Mouse (Mus musculus): Measurements from ENCODE around the gene Wdr46. TPM values are rescaled to one million over a fixed set of nuclear protein-coding genes. Genes with fewer than 3 reads are reported as not detected.
A peak's percentile ranks its signal among the peaks of the same experiment; 100 is the strongest.
"Not testable (repeated sequence)": the region's sequence is repeated elsewhere in the genome, so short reads cannot be mapped to it uniquely, and the experiment has no call there.

Wdr46 gene
- polyA plus RNA-seq (2015; fragmentation: Nextera tagmentation; extraction: Ambion mirVana), result 20.6 and 25.5 TPM in 2 replicates

GRCm38 (mm10) chr17:33940206-33940805 lies at the start of gene Wdr46, which contains the start of gene Pfdn6:
Gene Wdr46, plus strand, starts transcription at chr17:33940660.
Gene Pfdn6, minus strand, starts transcription at chr17:33940343.
- peak; percentile 92 for DNase-seq (ENCODE audit: low spot score)

DNA sequence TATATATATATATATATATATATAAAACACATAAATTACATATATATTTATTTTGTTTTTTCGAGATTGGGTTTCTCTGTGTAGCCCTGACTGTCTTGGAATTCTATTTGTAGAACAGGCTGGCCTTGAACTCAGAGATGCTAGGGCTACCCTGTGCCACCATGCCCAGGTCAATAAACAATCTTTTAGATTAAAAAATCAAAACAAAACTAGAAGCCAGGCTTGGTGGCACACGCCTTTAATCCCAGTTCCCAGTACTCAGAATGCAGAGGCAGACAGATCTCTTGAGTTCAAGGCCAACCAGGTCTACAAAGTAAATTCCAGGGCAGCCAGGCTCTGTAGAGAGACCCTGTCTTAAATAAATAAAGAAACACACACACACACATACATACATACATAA lies 49.1 kb upstream of the Wdr46 start:
- DNase-seq (ENCODE audit: low spot score), result no peak

- DNase-seq (ENCODE audit: low spot score), result not testable (repeated sequence)
Measured at GRCm38 (mm10) chr17:33891892-33892291, 48.6 kb upstream of the Wdr46 start.

DNA sequence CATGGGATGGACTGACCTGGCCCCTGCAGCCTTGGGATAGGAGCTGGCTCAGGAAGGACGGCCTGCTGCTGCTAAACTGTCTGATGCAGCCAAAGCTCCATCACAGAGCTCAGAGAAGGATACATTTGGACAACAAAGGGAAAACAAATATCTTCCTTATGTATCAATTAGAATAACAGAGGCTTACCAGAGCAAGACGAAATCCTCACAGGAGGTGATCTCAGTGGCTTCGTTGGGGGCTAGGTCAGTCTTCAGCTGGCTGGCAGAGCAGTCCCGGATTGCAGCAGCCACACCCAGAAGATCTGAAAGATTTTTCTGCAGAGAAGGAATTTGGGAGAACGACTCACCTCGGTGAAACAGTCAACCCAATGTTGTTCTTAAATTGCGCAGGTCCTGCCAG lies 48.0 kb upstream of the Wdr46 start:
- no peak for DNase-seq (ENCODE audit: low spot score)

DNA sequence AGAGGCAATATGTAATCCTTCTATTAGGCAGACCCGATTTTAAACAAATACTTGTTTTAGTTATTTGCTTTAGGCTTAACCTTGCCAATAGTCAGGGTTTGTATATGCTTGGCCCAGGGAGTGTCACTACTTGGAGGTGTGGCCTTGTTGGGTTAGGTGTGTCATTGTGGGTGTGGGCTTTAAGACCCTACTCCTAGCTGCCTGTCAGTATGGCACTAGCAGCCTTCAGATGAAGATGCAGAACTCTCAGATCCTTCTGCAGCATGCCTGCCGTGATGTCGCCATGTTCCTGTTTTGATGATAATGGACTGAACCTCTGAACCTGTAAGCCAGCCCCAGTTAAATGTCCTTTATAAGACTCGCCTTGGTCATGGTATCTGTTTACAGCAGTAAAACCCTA lies 47.4 kb upstream of the Wdr46 start:
- DNase-seq (ENCODE audit: low spot score), result not testable (repeated sequence)

- peak; percentile 73 for DNase-seq (ENCODE audit: low spot score)
Measured at GRCm38 (mm10) chr17:33897114-33897794, 43.2 kb upstream of the Wdr46 start.

- not testable (repeated sequence) for DNase-seq (ENCODE audit: low spot score)
Measured at GRCm38 (mm10) chr17:33898193-33898592, 42.3 kb upstream of the Wdr46 start.

DNA sequence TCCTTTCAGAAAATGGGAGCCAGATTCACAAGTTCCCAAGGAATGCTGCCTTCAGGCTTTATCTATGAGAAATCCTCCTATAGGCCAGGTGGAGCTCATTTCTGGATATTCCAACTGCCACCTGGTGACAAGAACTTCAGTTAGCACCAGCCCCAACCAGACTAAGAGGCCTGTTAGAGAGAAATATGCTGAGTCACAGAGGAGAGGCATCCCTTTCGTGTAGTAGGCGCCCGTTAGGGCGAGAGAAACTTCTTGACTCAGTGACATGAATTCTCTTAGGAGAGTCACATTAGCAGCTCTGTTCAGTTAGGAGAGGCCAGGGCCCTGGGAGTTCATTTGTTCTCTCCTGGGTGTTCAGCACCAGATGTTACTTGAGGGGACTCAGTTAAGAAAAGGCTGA lies 40.8 kb upstream of the Wdr46 start:
- no peak for DNase-seq (ENCODE audit: low spot score)

- DNase-seq (ENCODE audit: low spot score), result no peak
Measured at GRCm38 (mm10) chr17:33900281-33900988, 40.0 kb upstream of the Wdr46 start.

GRCm38 (mm10) chr17:33900989-33901314 lies 39.5 kb upstream of the Wdr46 start:
- DNase-seq (ENCODE audit: low spot score), result no peak

GRCm38 (mm10) chr17:33901653-33902052 lies 38.8 kb upstream of the Wdr46 start:
- DNase-seq (ENCODE audit: low spot score), result no peak

DNA sequence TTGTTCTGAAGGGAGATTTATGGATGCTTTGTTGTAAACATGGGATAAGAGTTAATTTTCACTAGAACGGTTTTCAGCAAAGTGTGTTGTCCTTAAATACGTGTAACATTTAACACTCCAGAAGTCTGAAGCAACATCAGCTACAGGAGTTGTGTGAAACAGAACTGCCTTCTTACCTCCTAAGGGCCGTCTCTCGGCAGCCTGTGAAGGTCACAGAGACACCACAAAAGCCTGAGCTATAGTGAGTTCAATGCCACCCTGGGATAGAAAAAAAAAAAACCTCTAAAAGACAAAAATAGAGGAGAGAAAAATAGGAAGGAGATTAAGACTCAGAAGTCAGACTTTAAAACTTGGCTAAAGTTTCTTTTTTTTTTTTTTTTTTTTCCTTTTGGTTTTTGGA lies 38.4 kb upstream of the Wdr46 start:
- DNase-seq (ENCODE audit: low spot score), result no peak

DNA sequence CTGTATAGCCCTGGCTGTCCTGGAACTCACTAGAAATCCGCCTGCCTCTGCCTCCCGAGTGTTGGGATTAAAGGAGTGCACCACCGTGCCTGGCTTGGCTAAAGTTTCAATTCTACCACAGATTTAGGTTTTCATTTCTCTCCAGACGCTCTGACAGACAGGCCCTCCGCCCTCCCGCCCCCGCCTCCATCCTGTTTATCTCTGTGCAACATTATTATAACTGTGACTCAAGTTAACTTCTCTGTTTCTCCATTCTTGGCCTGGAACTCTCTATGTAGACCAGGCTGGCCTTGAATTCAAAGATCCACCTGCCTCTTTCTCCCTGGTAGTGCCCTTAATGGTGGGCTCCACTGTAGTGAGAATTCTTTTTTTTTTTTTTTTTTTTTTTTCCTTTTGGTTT lies 38.0 kb upstream of the Wdr46 start:
- no peak for DNase-seq (ENCODE audit: low spot score)

DNA sequence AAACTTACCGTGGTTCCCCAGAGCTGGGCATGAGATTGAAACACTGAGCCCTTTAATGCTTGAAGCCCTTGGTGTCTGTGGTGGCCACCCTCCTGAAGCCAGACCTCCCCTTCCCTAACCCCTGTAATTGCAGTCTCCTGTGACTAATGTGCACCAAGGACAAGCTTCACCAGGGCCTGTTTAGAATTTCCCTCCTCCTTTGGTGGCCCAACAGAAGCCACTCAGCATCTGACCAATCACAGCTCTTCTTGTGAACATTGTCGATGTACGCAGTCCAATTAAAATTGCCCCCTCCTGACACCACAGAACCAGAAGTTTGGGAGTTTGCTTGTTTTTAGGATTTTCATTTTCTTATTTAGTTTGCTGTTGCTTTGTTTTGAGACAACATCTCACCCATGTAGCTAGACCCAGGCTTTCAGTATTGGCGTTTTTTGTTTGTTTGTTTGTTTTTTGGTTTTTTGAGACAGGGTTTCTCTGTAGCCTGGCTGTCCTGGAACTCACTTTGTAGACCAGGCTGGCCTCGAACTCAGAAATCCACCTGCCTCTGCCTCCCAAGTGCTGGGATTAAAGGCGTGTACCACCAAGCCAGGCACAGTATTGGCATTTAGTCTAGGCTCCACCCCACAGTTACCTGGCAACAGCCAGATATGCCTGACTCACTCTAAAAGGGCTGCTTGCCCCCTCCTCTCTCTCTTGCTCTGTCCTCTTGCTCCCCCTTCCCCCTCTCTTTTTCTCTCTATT lies 36.4 kb upstream of the Wdr46 start:
- not testable (repeated sequence) for DNase-seq (ENCODE audit: low spot score)

DNA sequence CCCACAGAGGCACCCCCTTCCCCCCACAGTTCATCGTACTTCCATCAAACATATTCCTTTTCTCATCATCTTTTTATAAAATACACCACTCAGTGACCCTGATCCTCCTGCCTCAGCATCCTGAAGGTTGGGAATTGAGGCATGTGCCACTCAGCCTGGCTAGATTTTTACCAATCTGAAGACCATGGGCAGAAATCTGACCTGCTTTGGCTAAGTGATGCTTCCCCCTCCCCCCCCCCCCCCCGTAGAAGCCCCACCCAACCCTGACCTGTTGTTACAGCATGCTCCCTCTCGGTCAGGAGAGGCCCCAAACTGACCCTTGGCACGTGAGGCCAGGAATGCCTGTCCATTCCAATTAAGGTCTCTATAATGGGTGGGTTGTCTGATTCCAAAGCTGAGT lies 35.6 kb upstream of the Wdr46 start, which contains the start of gene Platr17:
TSS of gene Platr17 (plus strand) at position 301 of the 400 bp plus-strand sequence.
- not testable (repeated sequence) for DNase-seq (ENCODE audit: low spot score)

GRCm38 (mm10) chr17:33908331-33909076 lies 32.0 kb upstream of the Wdr46 start:
- DNase-seq (ENCODE audit: low spot score), result peak; percentile 19

DNA sequence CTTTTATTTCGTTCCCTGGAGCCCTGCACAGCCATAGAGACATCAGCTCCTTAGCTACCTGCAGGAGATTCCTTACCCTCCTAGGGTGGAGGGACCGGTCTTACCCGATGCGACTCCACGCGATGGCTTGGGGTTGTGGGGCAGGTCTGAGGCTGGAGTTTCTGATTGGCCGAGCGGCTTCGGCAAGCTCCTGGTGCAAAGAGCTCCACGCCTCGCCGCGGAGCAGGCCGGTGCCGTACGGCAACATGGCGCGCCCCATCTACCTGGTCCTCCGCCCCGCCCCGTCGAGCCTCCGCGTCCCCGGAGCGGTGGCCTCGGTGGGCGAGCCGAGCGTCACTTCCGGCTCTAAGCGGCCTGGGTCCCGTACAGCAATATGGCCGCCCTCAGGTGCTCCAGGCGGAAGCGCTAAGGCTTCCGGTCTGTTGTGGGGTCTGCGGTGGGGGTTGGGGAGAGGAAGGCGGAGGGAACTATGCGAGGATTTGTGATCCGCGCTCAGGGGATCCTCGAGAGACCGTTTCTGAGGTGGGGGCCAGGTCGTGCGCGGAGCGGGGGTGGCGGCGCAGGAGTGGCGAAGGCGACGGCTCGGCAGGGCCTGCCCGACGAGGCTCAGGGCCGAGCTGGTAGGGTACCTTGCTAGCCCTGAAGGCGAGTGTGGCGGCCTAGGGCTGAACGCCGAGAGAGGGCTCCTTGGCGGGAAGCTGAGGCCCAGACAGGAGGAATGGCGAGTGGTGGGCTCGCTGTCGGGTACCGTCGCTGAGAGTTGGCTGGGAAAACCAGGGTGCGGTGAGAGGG lies 31.2 kb upstream of the Wdr46 start, which contains the start of gene Daxx:
TSS of gene Daxx (plus strand) at position 338 of the 792 bp plus-strand sequence.
- peak; percentile 99 for DNase-seq (ENCODE audit: low spot score)

GRCm38 (mm10) chr17:33909869-33910250 lies 30.6 kb upstream of the Wdr46 start:
- DNase-seq (ENCODE audit: low spot score), result peak; percentile 46

DNA sequence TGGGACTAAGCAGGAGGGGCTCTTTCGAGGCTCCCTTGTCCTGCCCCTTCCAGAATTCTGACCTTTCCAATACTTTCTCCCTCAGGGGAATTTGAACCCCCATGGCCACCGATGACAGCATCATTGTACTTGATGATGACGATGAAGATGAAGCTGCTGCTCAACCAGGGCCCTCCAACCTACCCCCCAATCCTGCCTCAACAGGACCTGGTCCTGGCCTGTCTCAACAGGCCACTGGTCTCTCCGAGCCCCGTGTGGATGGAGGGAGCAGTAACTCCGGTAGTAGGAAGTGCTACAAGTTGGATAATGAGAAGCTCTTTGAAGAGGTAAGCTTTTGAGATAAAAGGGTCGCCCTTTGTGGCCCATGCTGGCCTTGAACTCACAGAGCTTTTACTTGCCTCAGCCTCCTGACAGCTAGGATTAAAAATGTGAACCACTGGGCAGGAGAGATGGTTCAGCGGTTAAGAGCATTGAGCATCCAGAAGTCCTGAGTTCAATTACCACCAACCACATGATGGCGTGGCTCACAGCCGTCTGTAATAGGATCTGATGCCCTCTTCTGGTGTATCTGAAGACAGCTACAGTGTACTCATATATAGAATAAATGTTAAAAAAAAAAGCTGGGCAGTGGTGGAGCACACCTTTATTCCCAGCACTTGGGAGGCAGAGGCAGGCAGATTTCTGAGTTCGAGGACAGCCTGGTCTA lies 30.0 kb upstream of the Wdr46 start:
- peak; percentile 29 for DNase-seq (ENCODE audit: low spot score)
